Mouse (Mus musculus) megakaryocyte, embryonic 14.5 days (primary cell): ENCODE measurements around the gene Ntsr2.

Experiments
- FLI1 ChIP-seq: IDR thresholded peaks from 2 replicates; pipeline ENCODE4 v1.6.1; 2012; ENCODE audit warnings: low read length, inconsistent platforms, mixed read lengths
- GATA1 ChIP-seq: IDR thresholded peaks from 3 replicates; pipeline ENCODE4 v1.6.1; 2012; ENCODE audit warnings: mixed read lengths, low read length, inconsistent platforms, borderline replicate concordance

GRCm38 (mm10) chr12:16644698-16645097 lies 8.5 kb upstream of the Ntsr2 start:
- TF ChIP-seq GATA1 (no peak), FLI1 (no peak)
